Mouse (Mus musculus) midbrain, postnatal 0 days (tissue): Measurements from ENCODE around the gene Sox18. TPM values are rescaled to one million over a fixed set of nuclear protein-coding genes. Genes with fewer than 3 reads are reported as not detected.
A peak's percentile ranks its signal among the peaks of the same experiment; 100 is the strongest.

Experiments
- ATAC-seq: fragments of 200-750 bp; cut with Nextera tagmentation; 2 replicates; pipeline ENCODE4 v1.8.0; 2017; ENCODE audit warnings: moderate number of reproducible peaks, mild to moderate bottlenecking, moderate TSS enrichment, moderate library complexity; ENCODE audit not compliant: low FRiP score
- DNase-seq: peaks from one replicate; pipeline ENCODE4 v3.0.0-alpha.2; 2015; ENCODE audit warnings: low spot score
- H3K27ac ChIP-seq: fragments of 300-500 bp; sonication (generic); 2 replicates; pipeline ENCODE4 v1.5.1; 2014; ENCODE audit warnings: low read depth, mild to moderate bottlenecking, low read length, mixed read lengths
- H3K27me3 ChIP-seq: fragments of 300-500 bp; sonication (generic); 2 replicates; pipeline ENCODE4 v1.6.1; 2014; ENCODE audit warnings: low read length, control low read depth, mixed read lengths; ENCODE audit not compliant: insufficient read depth
- H3K36me3 ChIP-seq: fragments of 300-500 bp; sonication (generic); 2 replicates; pipeline ENCODE4 v1.6.1; 2014; ENCODE audit warnings: low read length, control low read depth, mixed read lengths; ENCODE audit not compliant: insufficient read depth
- H3K4me1 ChIP-seq: fragments of 300-500 bp; sonication (generic); 2 replicates; pipeline ENCODE4 v1.6.1; 2014; ENCODE audit warnings: mild to moderate bottlenecking, control low read depth, antibody characterized with exemption, low read length, mixed read lengths; ENCODE audit not compliant: insufficient read depth
- H3K4me2 ChIP-seq: fragments of 300-500 bp; sonication (generic); 2 replicates; pipeline ENCODE4 v1.6.1; 2014; ENCODE audit warnings: low read depth, mild to moderate bottlenecking, low read length, mixed read lengths; ENCODE audit not compliant: poor library complexity, severe bottlenecking
- H3K4me3 ChIP-seq: fragments of 300-500 bp; sonication (generic); 2 replicates; pipeline ENCODE4 v1.5.1; 2014; ENCODE audit warnings: low read depth, mild to moderate bottlenecking, low read length, moderate library complexity
- H3K9ac ChIP-seq: fragments of 300-500 bp; sonication (generic); replicated peaks from 2 replicates; pipeline ENCODE4 v1.6.1; 2014; ENCODE audit warnings: mild to moderate bottlenecking, low read length, moderate library complexity, mixed read lengths; ENCODE audit not compliant: poor library complexity, severe bottlenecking
- H3K9me3 ChIP-seq: fragments of 300-500 bp; sonication (generic); 2 replicates; pipeline ENCODE4 v1.6.1; 2016; ENCODE audit warnings: low read length, control low read depth
- CTCF ChIP-seq: IDR thresholded peaks from 2 replicates; pipeline ENCODE4 v1.5.1; 2016; ENCODE audit warnings: antibody characterized with exemption, mild to moderate bottlenecking
- WGBS: fragments of 180-500 bp; shearing (Covaris S2); extraction: QIAGEN DNeasy Blood & Tissue Kit; methylation state at CpG from one replicate; pipeline ENCODE4 v1.1.7; 2014; 5-methylcytosine and 5-hydroxymethylcytosine counted together
- polyA plus RNA-seq: library from polyadenylated mRNA; unstranded; fragments of >200 nt; fragmentation: Nextera tagmentation; extraction: Ambion mirVana; gene quantifications from 2 replicates; pipeline ENCODE4 v1.2.1, GENCODE M21; 2015
- total RNA-seq: library from RNA; depleted of rRNA; stranded (reverse); fragments of >200 nt; gene quantifications from 2 replicates; pipeline ENCODE4 v1.2.3, GENCODE M21; 2014

The Sox18 gene
- total and polyA plus RNA-seq, 2 experiments from 2014 or later = 9.2 to 15.4 TPM

DNA sequence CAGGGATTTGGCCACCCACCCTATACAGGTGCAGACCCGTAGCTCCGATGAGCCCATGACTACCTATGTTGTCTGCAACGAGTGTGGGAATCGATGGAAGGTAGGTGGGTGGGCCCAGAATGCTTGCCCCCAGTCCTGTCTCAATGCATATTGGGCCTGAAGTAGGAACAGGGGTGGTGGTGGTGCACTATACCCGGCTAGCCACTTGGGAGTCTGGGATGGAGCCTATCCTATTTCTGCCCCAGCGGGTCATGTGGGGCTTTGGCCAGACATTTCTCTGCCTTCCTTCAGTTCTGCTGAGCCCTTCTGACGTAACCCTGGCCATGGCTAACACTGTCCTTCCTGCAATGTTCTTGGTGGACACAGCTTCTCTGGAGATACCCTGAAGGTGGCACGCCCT, 16.1 kb upstream of the Sox18 start:
- H3K27ac ChIP-seq = no peak overlapping the region
- no peak overlapping the region for H3K4me2 ChIP-seq
- H3K36me3 ChIP-seq = peaks cover 32% of the 10 kb centered on the region
- no peaks in the 10 kb centered on the region for H3K27me3 ChIP-seq
- H3K4me3 ChIP-seq = no peak overlapping the region
- TF ChIP-seq CTCF = no peak
- peaks cover 7% of the 10 kb centered on the region for H3K4me1 ChIP-seq
- no peaks in the 10 kb centered on the region for H3K9me3 ChIP-seq
- no peak for DNase-seq
- H3K9ac ChIP-seq = no peak overlapping the region
- 94% methylated on average over 8 of the region's 8 CpGs for WGBS
- ATAC-seq = no peak

DNA sequence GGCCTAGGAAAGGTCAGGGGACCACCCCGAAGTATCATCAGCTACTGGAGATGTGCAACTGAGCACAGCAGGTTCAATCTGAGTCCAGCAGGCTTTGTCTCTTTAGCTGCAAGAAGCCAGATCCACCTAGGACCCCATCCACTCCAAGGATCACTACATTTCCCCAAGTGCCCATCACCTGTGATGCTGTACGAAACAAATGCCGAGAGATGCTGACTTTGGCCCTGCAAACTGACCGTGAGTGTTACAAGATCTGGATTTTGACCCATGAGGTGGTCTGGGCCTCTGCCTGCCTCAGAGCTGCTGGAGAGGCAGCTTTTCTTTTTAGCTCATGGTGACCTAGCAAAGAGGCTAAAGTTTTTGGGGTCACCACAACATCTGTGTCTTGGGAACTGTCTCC, 14.2 kb upstream of the Sox18 start:
- Histone ChIP-seq H3K9me3 (no peaks in the 10 kb centered on the region), H3K27ac (no peak overlapping the region), H3K4me3 (no peak overlapping the region), H3K4me2 (no peak overlapping the region), H3K9ac (no peak overlapping the region), H3K36me3 (peaks cover 32% of the 10 kb centered on the region), H3K4me1 (peaks cover 6% of the 10 kb centered on the region; the same call in 1 of the 2 replicates), H3K27me3 (no peaks in the 10 kb centered on the region)
- no peak for TF ChIP-seq CTCF
- DNase-seq = no peak
- WGBS = 90% methylated on average over 4 of the region's 4 CpGs
- no peak for ATAC-seq

DNA sequence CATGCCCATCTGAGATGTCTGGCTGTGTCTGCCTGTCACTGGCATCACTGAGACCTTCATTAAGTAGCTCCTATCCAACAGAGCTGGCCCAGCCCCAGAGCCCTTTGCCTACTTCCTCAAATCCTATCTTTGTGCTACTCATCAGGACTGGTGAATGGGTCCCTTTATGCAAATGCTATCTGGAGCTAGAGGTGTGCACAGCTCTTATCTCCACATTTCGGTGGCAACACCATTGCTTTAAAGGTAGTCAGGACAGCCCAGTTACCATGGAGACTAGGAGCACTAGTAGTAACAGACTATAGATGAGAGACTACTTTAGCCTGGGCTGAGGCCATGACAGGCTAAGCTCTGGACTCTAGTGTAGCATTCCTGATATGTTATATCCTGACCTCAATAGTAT, 13.3 kb upstream of the Sox18 start:
- DNase-seq = no peak
- peaks cover 27% of the 10 kb centered on the region for H3K36me3 ChIP-seq
- H3K4me3 ChIP-seq = no peak overlapping the region
- H3K27ac ChIP-seq = no peak overlapping the region
- no peak overlapping the region for H3K4me2 ChIP-seq
- WGBS = 78% methylated on average over 1 of the region's 1 CpGs
- TF ChIP-seq CTCF = no peak
- no peaks in the 10 kb centered on the region for H3K9me3 ChIP-seq
- no peak for ATAC-seq
- no peaks in the 10 kb centered on the region for H3K27me3 ChIP-seq
- no peak overlapping the region for H3K9ac ChIP-seq
- peaks cover 7% of the 10 kb centered on the region; the same call in 1 of the 2 replicates for H3K4me1 ChIP-seq

GRCm38 (mm10) chr2:181683381-181683780, 11.9 kb upstream of the Sox18 start:
- WGBS = 63% methylated on average over 4 of the region's 4 CpGs
- no peaks in the 10 kb centered on the region for H3K9me3 ChIP-seq
- peaks cover 7% of the 10 kb centered on the region; the same call in 1 of the 2 replicates for H3K4me1 ChIP-seq
- H3K4me2 ChIP-seq = no peak overlapping the region
- peaks cover 17% of the 10 kb centered on the region for H3K36me3 ChIP-seq
- no peak for DNase-seq
- H3K27me3 ChIP-seq = no peaks in the 10 kb centered on the region
- H3K27ac ChIP-seq = no peak overlapping the region
- ATAC-seq = no peak
- peak; percentile 27 for TF ChIP-seq CTCF
- no peak overlapping the region for H3K9ac ChIP-seq
- H3K4me3 ChIP-seq = no peak overlapping the region

DNA sequence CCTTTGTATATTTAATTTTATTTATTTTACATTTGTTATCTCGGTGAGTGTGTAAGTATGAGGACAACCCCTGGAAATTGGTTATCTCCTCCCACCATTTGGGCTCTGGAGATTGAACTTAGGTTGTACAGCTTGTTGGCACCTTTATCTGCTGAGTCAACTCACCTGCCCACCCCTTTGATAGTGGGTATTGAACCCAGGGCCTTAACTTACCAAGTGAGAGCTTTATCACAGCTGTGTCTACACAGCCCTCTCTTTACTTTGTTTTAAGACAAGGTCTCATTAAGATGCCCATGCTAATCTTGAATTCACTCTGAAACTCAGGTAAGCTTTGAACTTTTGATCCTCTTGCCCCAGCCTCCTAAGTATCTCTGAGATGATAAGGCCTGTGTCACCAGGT, 10.5 kb upstream of the Sox18 start:
- TF ChIP-seq CTCF = no peak
- WGBS = 93% methylated on average over 1 of the region's 1 CpGs
- H3K27me3 ChIP-seq = no peaks in the 10 kb centered on the region
- H3K27ac ChIP-seq = no peak overlapping the region
- no peak for DNase-seq
- H3K36me3 ChIP-seq = peaks cover 9% of the 10 kb centered on the region; the same call in 1 of the 2 replicates
- no peak overlapping the region for H3K4me3 ChIP-seq
- H3K9me3 ChIP-seq = no peaks in the 10 kb centered on the region
- H3K4me1 ChIP-seq = peaks cover 7% of the 10 kb centered on the region; the same call in 1 of the 2 replicates
- no peak for ATAC-seq
- no peak overlapping the region for H3K4me2 ChIP-seq
- H3K9ac ChIP-seq = no peak overlapping the region

- Histone ChIP-seq H3K36me3 (0 out of 2 replicates have a peak, but pooled peaks cover 3% of the 10 kb centered on the region), H3K9me3 (no peaks in the 10 kb centered on the region), H3K4me3 (peak overlapping the region; percentile 65), H3K27ac (peak overlapping the region; percentile 85), H3K4me1 (peaks cover 9% of the 10 kb centered on the region; the same call in 1 of the 2 replicates), H3K4me2 (peak overlapping the region; percentile 95), H3K27me3 (no peaks in the 10 kb centered on the region), H3K9ac (peak overlapping the region; percentile 84)
- 11% methylated on average over 7 of the region's 7 CpGs for WGBS
- ATAC-seq (peak; percentile 18), DNase-seq (no peak)
- TF ChIP-seq CTCF = no peak
Observed at GRCm38 (mm10) chr2:181680716-181681117, 9.3 kb upstream of the Sox18 start.
